Mouse (Mus musculus) liver, embryonic 16.5 days (tissue): ENCODE measurements around the gene Syce2. TPM values are rescaled to one million over a fixed set of nuclear protein-coding genes. Genes with fewer than 3 reads are reported as not detected.
"Not testable (repeated sequence)": the region's sequence is repeated elsewhere in the genome, so short reads cannot be mapped to it uniquely, and the experiment has no call there.

Source experiments
- ATAC-seq: fragments of 200-750 bp; cut with Nextera tagmentation; 2 replicates; pipeline ENCODE4 v1.8.0; 2017; ENCODE audit warnings: low read depth, mild to moderate bottlenecking, moderate number of reproducible peaks, moderate library complexity
- H3K27ac ChIP-seq: fragments of 300-500 bp; sonication (generic); 2 replicates; pipeline ENCODE4 v1.5.1; 2014; ENCODE audit warnings: mild to moderate bottlenecking, low read length
- H3K27me3 ChIP-seq: fragments of 300-500 bp; sonication (generic); 2 replicates; pipeline ENCODE4 v1.6.1; 2014; ENCODE audit warnings: low read depth, low read length, mixed read lengths; ENCODE audit not compliant: control insufficient read depth, insufficient read depth
- H3K36me3 ChIP-seq: fragments of 300-500 bp; sonication (generic); 2 replicates; pipeline ENCODE4 v1.6.1; 2014; ENCODE audit warnings: mild to moderate bottlenecking; ENCODE audit not compliant: control insufficient read depth, insufficient read depth
- H3K4me1 ChIP-seq: fragments of 300-500 bp; sonication (generic); 2 replicates; pipeline ENCODE4 v1.6.1; 2014; ENCODE audit warnings: low read depth, low read length, mixed read lengths; ENCODE audit not compliant: control insufficient read depth
- H3K4me2 ChIP-seq: fragments of 300-500 bp; sonication (generic); 2 replicates; pipeline ENCODE4 v1.6.1; 2014; ENCODE audit warnings: low read depth, low read length, mixed read lengths
- H3K4me3 ChIP-seq: fragments of 300-500 bp; sonication (generic); 2 replicates; pipeline ENCODE4 v1.5.1; 2014; ENCODE audit warnings: low read depth, mild to moderate bottlenecking, low read length
- H3K9ac ChIP-seq: fragments of 300-500 bp; sonication (generic); 2 replicates; pipeline ENCODE4 v1.6.1; 2014; ENCODE audit warnings: low read depth, low read length
- H3K9me3 ChIP-seq: fragments of 300-500 bp; sonication (generic); replicated peaks from 2 replicates; pipeline ENCODE4 v1.6.1; 2016; ENCODE audit warnings: low read length; ENCODE audit not compliant: control insufficient read depth
- WGBS: fragments of 180-500 bp; shearing (Covaris S2); extraction: QIAGEN DNeasy Blood & Tissue Kit; methylation state at CpG from one replicate; pipeline ENCODE4 v1.1.7; 2014; ENCODE audit not compliant: insufficient replicate concordance; 5-methylcytosine and 5-hydroxymethylcytosine counted together
- polyA plus RNA-seq: library from polyadenylated mRNA; unstranded; fragments of >200 nt; fragmentation: Nextera tagmentation; extraction: Ambion mirVana; gene quantifications from 2 replicates; pipeline ENCODE4 v1.2.1, GENCODE M21; 2015

Gene Syce2
- 41.2 and 47.8 TPM in 2 replicates for polyA plus RNA-seq

DNA sequence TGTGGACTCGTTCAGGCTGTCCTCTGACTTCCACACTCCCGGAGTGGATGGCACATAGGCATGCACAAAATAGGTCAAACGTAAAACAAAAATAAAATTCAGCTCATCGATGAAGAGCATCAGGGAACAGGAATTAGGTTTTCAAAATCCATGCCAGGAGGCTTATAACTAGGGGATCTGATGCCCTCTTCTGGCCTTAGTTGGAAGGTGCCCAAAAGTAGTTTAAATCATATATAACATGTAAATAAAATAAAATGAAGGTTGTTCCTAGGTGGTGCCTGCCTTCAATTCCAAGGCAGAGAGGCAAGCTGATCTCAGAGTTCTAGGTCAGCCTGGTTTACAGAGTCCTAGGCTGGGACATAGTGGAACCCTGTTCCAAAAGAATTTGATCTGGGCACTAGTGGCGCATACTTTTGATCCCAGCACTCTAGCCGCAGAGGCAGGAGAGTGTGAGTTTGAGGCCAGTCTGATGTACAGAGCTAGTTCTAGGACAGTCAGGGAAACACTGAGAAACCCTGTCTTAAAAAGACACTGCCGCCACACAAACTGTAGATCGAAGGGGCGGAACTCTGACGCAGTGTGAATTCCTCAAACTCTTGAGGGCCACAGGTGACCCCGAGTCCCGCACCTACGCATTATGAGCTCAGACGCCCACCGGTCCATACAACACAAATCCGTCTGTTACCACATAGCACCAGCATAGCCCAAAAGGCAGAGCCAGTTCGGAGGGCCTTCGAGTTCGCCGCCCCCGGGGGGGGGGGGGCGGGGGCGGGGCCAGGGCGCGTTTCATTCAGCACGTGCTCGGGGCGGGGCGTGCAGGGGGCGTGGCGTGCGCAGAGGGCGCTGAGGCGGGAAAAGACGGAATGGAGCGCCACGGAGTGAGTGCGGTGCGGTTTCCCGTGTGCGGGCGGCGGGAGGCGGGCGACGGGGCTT is at the start of gene Syce2:
Gene Syce2, plus strand, starts transcription at position 736 of the 933 bp plus-strand sequence.
- peak within 1 kb of the TSS; percentile 92 for H3K27ac ChIP-seq
- no peaks in the 10 kb centered on the region for H3K9me3 ChIP-seq
- peak within 1 kb of the TSS; percentile 78 for H3K9ac ChIP-seq
- peak; percentile 77 for ATAC-seq
- H3K4me2 ChIP-seq: peak within 1 kb of the TSS; percentile 100
- H3K27me3 ChIP-seq: no peaks in the 10 kb centered on the region
- 7% methylated on average over 42 of the region's 46 CpGs for WGBS
- peak within 1 kb of the TSS; percentile 71 for H3K4me3 ChIP-seq
- H3K36me3 ChIP-seq: peaks cover 22% of the 10 kb centered on the region
- H3K4me1 ChIP-seq: peaks cover 34% of the 10 kb centered on the region

GRCm38 (mm10) chr8:84822723-84823122 is 49.2 kb upstream of the Syce2 start, which contains the start of gene Dand5:
TSS of gene Dand5 (minus strand) at chr8:84822823.
- no peak within 1 kb of the TSS for H3K9ac ChIP-seq
- H3K27me3 ChIP-seq: no peaks in the 10 kb centered on the region
- 68% methylated on average over 3 of the region's 3 CpGs for WGBS
- no peak for ATAC-seq
- no peaks in the 10 kb centered on the region for H3K9me3 ChIP-seq
- no peak within 1 kb of the TSS for H3K4me3 ChIP-seq
- no peaks in the 10 kb centered on the region for H3K36me3 ChIP-seq
- H3K4me2 ChIP-seq: peak within 1 kb of the TSS; percentile 12; the same call in 1 of the 2 replicates
- H3K27ac ChIP-seq: no peak within 1 kb of the TSS
- peaks cover 22% of the 10 kb centered on the region for H3K4me1 ChIP-seq

DNA sequence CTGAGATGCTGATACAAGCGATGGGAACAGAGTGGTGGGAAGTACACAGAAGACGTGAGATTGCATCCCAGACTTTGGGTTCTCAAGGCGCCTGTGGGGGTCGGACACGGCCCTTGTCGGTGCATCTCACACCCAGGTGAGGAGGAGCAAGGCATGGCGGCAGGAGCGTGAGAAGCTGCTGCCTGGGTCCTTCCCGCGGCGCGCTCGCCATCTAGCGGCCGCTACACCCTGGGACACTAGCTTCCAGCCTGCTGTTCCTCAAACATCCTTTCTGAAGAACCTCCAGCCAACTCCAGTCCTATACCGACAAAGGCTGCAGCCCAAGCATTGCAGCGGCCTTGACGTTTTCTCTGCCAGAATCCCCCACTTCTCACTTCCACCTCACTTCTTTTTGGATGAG is 48.3 kb upstream of the Syce2 start:
- Histone ChIP-seq H3K9ac (no peak overlapping the region), H3K27ac (no peak overlapping the region), H3K9me3 (no peaks in the 10 kb centered on the region), H3K4me3 (no peak overlapping the region), H3K36me3 (no peaks in the 10 kb centered on the region), H3K4me2 (peak overlapping the region; percentile 12; the same call in 1 of the 2 replicates), H3K27me3 (no peaks in the 10 kb centered on the region), H3K4me1 (peaks cover 22% of the 10 kb centered on the region)
- 2% methylated on average over 18 of the region's 18 CpGs for WGBS
- ATAC-seq: peak; percentile 70

DNA sequence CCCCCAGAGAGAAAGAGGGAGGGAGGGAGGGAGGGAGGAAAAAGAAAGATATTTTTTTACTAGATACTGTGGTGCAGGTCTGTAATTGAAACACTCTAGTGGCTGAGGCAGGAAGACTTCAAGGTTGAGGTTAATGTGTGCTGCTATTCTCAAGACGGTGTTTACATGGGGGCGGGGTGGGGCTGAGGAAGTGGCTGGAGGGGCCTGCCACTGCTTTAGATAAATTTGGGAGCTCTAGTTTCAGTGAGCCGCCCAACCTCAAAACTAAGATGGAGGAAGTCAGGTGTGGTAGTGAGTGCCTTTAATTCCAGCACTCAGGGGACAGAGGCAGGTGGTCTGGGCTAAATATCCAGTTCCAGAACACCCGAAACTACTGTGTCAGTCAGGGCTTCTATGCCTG is 46.3 kb upstream of the Syce2 start:
- peak overlapping the region; percentile 25; the same call in 1 of the 2 replicates for H3K27ac ChIP-seq
- H3K4me1 ChIP-seq: peaks cover 28% of the 10 kb centered on the region
- H3K4me2 ChIP-seq: 0 out of 2 replicates have a peak overlapping the region, but pooled peaks have one; percentile 1

GRCm38 (mm10) chr8:84826518-84826917 is 45.4 kb upstream of the Syce2 start:
- H3K27ac ChIP-seq, H3K27me3 ChIP-seq, H3K4me3 ChIP-seq, H3K4me2 ChIP-seq, H3K9ac ChIP-seq, H3K36me3 ChIP-seq, H3K9me3 ChIP-seq, ATAC-seq: not testable (repeated sequence)
- peaks cover 34% of the 10 kb centered on the region for H3K4me1 ChIP-seq
- WGBS: 23% methylated on average over 1 of the region's 2 CpGs

More for the DNA sequence above, 46.3 kb upstream of the Syce2 start:
- no peak overlapping the region for H3K9ac ChIP-seq
- WGBS: 24% methylated on average over 4 of the region's 4 CpGs
- H3K4me3 ChIP-seq: no peak overlapping the region
- H3K9me3 ChIP-seq: no peaks in the 10 kb centered on the region
- peak; percentile 42; the same call in 1 of the 2 replicates for ATAC-seq
- H3K27me3 ChIP-seq: no peaks in the 10 kb centered on the region
- no peaks in the 10 kb centered on the region for H3K36me3 ChIP-seq

GRCm38 (mm10) chr8:84831490-84831889 is 40.4 kb upstream of the Syce2 start, which contains the start of gene Gadd45gip1:
TSS of gene Gadd45gip1 (plus strand) at chr8:84831522.
- peak within 1 kb of the TSS; percentile 97 for H3K27ac ChIP-seq
- no peaks in the 10 kb centered on the region for H3K27me3 ChIP-seq
- peak within 1 kb of the TSS; percentile 67 for H3K4me2 ChIP-seq
- WGBS: 39% methylated on average over 11 of the region's 11 CpGs
- peaks cover 52% of the 10 kb centered on the region for H3K4me1 ChIP-seq
- peak within 1 kb of the TSS; percentile 96 for H3K9ac ChIP-seq
- peak; percentile 28; the same call in 1 of the 2 replicates for ATAC-seq
- peaks cover 28% of the 10 kb centered on the region for H3K36me3 ChIP-seq
- H3K9me3 ChIP-seq: no peaks in the 10 kb centered on the region
- H3K4me3 ChIP-seq: peak within 1 kb of the TSS; percentile 96

DNA sequence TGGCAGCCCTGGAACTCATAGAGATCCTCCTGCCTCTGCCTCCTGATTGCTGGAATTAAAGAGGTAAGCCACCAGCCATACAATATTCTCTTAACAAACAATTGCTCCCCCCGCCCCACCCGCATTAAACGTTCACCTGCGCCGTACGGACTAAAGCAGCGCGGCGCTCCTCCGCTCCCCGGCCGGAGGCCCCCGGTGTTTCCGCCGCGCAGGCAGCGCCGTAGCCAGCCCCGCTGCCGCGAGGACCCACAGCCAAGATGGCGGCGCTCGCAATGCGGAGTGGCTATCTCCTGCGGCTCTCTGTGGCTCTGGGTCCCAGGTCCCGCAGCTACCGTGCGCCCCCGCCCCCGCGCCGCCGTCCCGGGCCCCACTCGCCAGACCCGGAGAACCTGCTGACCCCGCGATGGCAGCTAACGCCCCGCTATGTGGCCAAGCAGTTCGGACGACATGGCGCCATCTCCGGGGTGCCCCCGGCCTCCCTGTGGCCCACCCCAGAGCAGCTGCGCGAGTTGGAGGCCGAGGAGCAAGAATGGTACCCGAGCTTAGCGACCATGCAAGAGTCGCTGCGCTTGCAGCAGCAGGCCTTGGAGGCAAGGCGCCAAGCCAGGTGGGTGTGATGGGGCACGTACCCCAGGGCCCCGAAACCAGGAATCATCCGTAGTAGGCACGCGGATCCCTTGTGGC is 39.7 kb upstream of the Syce2 start:
- Histone ChIP-seq H3K4me1 (peaks cover 54% of the 10 kb centered on the region), H3K27ac (peak overlapping the region; percentile 97), H3K36me3 (peaks cover 35% of the 10 kb centered on the region), H3K4me2 (peak overlapping the region; percentile 67), H3K9ac (peak overlapping the region; percentile 96), H3K9me3 (no peaks in the 10 kb centered on the region), H3K27me3 (no peaks in the 10 kb centered on the region), H3K4me3 (peak overlapping the region; percentile 96)
- WGBS: under 1% methylated on average over 59 of the region's 59 CpGs
- ATAC-seq: peak; percentile 87

DNA sequence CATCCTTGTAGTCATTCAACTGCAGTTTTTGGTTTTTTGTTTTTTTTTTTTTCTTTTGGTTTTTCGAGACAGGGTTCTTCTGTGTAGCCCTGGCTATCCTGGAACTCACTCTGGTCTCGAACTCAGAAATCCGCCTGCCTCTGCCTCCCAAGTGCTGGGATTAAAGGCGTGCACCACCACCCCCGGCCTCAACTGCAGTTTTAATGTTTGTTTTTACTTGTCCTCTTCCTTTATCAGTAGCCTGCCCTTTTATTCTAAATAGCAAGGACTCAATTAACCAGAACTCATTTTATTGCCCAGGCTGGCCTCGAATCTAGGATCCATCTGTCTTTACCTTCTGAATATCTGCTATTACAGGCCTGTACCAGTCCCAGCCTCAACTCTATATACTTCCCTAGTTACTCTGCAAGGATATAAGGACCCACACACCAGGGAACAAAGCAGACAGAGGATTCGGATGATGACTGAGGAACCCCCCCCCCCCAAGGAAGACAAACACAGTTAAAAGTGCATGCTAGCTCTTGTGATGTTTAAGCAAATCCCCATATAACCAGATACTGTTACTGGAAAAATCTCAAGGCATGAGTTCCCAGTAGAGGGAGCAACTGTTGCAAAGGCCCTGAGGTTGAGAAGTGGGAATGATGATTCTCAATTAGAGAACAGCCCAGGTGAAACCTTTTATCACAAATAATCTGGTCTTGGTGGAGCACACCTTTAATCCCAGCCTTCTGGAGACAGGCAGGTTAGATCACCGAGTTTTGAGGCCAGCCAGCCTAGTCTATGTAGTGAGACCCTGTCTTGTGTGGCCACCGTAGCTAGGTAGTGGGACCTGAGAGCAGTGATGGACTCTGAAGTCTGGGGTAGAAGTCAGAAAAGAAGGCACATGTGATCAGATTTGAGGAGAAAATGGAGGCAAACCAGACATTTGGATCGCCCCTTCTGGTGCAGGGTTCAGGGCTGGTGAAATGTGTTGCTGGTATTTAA is 38.9 kb upstream of the Syce2 start:
- ATAC-seq: no peak
- Histone ChIP-seq H3K4me3 (peak overlapping the region; percentile 96), H3K9ac (peak overlapping the region; percentile 96), H3K4me1 (peaks cover 59% of the 10 kb centered on the region), H3K9me3 (no peaks in the 10 kb centered on the region), H3K27ac (peak overlapping the region; percentile 97), H3K4me2 (peak overlapping the region; percentile 67), H3K27me3 (no peaks in the 10 kb centered on the region), H3K36me3 (peaks cover 43% of the 10 kb centered on the region)
- WGBS: 36% methylated on average over 10 of the region's 10 CpGs
